Mouse (Mus musculus): ENCODE measurements around the gene Mrps34. TPM values are rescaled to one million over a fixed set of nuclear protein-coding genes. Genes with fewer than 3 reads are reported as not detected.

Gene Mrps34
- polyA plus RNA-seq, 1 experiment: 160 TPM

GRCm38 (mm10) chr17:24890151-24891092 is 4.5 kb upstream of the Mrps34 start:
- no peak for TF ChIP-seq GATA1 (IDR thresholded peaks at IDR 0.05; ENCODE audit: low read length)

DNA sequence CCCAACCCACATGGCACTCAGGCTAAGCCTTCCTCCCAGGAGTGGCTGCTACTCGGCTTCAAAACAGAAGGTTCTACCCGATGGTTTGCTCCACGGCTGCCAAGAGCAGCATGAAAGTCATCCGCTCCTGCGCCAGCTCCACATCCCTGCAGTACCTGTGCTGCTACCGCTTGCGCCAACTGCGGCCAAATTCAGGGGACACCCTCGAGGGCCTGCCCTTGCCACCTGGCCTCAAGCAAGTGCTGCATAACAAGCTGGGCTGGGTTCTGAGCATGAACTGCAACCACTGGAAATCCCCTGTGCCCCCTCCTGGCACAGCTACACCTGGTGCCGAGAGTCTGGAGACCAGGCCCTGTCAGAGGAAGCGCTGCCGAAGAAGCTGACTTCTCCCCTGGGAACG is 3.6 kb upstream of the Mrps34 start:
- TF ChIP-seq GATA1 (IDR thresholded peaks at IDR 0.05; ENCODE audit: low read length): no peak

DNA sequence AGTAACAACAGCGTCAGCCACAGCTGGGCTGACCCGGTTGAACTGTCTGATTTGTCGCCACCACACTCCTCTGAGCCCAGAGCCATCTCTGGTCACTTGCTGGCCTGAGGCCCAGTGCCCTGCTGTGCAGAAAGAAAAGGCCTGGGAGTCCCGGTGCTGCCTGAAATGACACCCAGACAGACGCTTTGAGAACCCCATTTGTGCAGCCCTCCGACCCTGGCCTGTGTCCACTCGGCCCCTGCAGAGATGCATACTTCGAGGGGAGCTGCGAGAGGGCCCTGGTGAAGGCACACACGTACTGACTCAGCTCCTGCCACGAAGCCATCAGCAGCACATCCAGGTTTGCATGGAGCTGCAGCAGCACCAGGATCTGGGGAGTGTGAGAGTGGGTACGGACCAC is 2.1 kb upstream of the Mrps34 start:
- no peak for TF ChIP-seq GATA1 (IDR thresholded peaks at IDR 0.05; ENCODE audit: low read length)

DNA sequence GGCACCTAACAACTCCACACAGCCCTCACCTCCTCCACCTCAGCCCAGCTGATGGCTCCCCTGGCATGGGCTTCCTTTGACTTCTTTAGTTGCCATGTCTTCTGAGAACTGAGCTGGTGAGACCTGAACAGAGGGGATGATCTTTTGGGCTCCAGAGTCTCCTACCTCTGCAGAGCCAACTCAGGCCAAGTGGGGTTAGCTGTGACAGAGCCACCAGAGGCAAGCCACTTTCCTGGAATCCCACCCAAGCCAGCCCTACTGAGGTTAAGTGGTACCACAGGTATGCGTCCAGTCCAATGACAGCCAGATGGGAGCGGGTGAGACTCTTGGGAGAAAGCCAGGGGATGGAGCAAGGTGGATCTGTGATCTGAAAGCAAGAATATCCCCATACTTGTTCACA is 1.6 kb upstream of the Mrps34 start:
- no peak for TF ChIP-seq GATA1 (IDR thresholded peaks at IDR 0.05; ENCODE audit: low read length)

- no peak for TF ChIP-seq GATA1 (IDR thresholded peaks at IDR 0.05; ENCODE audit: low read length)
These were observed 588 bp upstream of the Mrps34 start for GRCm38 (mm10) chr17:24894061-24894994.

GRCm38 (mm10) chr17:24895571-24896240 is 790 bp downstream of the Mrps34 start:
- no peak for TF ChIP-seq GATA1 (IDR thresholded peaks at IDR 0.05; ENCODE audit: low read length)

DNA sequence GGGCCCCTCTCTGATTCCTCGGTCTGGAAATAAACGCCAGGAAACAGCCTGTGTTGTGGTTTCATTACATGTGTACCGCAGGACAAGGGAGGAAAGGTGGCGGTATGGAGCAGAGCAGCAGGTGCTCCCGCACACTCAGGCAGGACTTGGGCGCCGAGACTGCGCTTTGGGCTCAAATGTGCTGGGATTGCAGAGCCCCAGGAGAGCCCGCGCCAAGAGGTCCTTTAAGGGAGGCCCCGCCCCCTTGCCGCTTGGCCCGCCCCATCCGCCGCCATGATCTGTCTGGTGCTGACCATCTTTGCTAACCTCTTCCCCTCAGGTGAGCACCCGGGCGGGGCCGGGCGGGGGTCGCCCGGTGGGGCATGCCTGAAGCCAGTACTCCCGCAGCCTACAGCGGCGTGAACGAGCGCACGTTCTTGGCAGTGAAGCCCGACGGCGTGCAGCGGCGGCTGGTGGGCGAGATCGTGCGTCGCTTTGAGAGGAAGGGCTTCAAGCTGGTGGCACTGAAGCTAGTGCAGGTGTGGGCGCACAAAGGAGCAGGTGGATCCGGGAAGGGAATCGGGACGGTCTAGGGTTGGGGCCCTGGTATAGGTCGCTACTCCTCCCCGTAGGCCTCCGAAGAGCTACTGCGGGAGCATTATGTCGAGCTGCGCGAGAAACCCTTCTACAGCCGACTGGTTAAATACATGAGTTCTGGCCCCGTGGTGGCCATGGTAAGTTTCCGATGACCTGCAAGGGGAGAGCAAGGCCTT is 1.5 kb downstream of the Mrps34 start, which contains the start of gene Nme3:
TSS of gene Nme3 (plus strand) at position 260 of the 752 bp plus-strand sequence.
- no peak for TF ChIP-seq GATA1 (IDR thresholded peaks at IDR 0.05; ENCODE audit: low read length)

GRCm38 (mm10) chr17:24896993-24897269 is 2.0 kb downstream of the Mrps34 start:
- TF ChIP-seq GATA1 (IDR thresholded peaks at IDR 0.05; ENCODE audit: low read length): no peak

- TF ChIP-seq GATA1 (IDR thresholded peaks at IDR 0.05; ENCODE audit: low read length): no peak
These were observed 2.7 kb downstream of the Mrps34 start for GRCm38 (mm10) chr17:24897600-24897999.

DNA sequence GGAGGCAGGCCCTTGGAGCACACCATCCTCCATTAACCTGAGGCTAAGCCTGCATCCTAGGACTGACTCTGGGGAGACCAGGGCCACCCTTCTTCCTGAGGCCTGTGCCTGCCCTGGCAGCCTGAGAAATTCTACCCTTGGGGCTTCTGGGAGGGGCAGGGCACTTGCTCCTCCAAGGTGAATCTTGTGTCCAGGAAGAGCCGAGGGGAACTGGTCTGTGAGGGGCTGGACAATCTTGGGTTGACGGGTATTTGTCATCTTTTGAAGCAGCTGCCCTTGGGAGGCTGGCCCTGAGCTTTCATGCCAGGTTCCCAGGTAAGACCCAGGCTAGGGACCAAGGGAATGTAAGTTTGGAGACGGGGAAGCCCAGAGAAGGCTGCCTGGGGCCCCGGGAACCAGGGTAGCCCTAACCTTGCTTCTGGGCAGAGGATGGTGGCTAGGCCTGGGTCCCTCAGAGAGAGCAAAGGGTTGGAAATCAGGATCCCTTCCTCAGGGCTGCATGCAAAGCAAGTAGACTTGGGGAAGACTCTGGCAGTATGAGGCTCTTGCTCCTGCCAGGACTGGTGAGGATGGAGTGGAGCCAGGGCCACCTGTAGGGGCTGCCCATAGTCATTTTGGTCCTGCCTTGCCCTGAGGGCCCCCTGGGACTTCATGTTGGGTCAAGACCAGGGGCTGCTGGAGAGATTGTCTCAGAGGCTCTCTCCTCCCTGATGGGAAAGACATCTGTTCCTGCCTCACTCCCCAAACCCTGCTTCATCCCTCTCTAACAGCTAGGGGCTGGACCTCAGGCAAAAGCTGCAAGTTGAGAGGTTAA is 3.3 kb downstream of the Mrps34 start:
- TF ChIP-seq GATA1 (IDR thresholded peaks at IDR 0.05; ENCODE audit: low read length): no peak

DNA sequence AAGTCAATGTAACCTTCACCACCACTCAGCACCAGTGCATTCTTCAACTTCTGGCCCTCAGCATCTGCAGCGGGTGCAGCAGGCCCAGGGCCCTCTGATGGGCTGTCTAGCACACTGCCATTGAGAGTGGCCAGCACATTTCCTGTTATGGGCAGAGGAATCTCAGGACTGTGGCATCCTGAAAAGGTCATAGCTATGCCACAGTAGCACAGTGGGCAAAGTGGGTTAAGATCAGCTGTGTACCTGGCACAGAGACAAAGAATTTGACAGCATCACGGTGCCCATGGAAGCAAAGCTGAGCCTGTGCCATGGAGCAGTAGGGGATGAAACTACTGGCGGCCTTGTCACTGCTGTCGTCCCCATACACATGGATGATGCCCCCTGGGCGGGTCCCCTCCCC is 4.2 kb downstream of the Mrps34 start:
- TF ChIP-seq GATA1 (IDR thresholded peaks at IDR 0.05; ENCODE audit: low read length): no peak

- no peak for TF ChIP-seq GATA1 (IDR thresholded peaks at IDR 0.05; ENCODE audit: low read length)
These were observed 5.1 kb downstream of the Mrps34 start for GRCm38 (mm10) chr17:24900014-24900413.

GRCm38 (mm10) chr17:24902124-24902523 is 7.2 kb downstream of the Mrps34 start:
- TF ChIP-seq GATA1 (IDR thresholded peaks at IDR 0.05; ENCODE audit: low read length): no peak
